Mouse (Mus musculus): Measurements from ENCODE around the gene Lcmt1.

- TF ChIP-seq CTCF (IDR thresholded peaks at IDR 0.05; ENCODE audit: control insufficient read depth, insufficient read depth, low read length) (no peak), POLR2A (IDR thresholded peaks at IDR 0.05; ENCODE audit: borderline replicate concordance, control insufficient read depth, low read depth, low read length) (no peak)
These were observed 55.7 kb downstream of the Lcmt1 start for GRCm38 (mm10) chr7:123425134-123425757.
